Mouse (Mus musculus): ENCODE data around the gene Taf8.
A peak's percentile ranks its signal among the peaks of the same experiment; 100 is the strongest.

DNA sequence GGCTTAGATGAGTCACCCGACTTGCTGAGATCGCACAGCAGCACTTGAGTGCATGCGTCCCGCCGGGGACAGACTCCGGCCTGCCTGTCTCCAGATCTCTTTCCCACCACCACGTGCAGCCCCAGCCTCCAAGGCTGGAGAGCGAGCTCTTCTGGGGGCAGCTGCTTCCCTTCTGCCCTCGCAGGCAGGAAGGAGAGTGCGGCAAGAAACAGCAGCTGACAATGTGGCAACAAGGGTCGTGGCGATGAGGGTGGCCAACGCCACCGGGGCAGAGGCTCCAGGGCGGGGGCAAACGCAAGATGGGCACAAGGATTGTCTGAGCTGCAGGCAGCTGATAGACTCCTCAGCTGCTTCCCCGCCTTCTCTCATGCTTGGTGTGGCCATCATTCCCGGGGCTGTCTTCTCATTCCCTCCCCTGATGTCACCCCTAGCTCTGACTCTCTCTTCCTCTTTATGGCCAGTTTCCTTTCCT is 21.2 kb upstream of the Taf8 start:
- no peak for TF ChIP-seq CTCF (IDR thresholded peaks at IDR 0.05; ENCODE audit: low read depth)
- peak; percentile 77 for TF ChIP-seq EP300 (IDR thresholded peaks at IDR 0.05; ENCODE audit: low read depth)

Data from liver, postnatal 0 days (tissue).